Mouse (Mus musculus) liver, adult 2 months (tissue): ENCODE data around the gene Ajuba.

Experiments
- CTCF ChIP-seq: fragments of 200-500 bp; IDR thresholded peaks from 2 replicates; pipeline ENCODE4 v1.5.1; 2011; ENCODE audit warnings: low read depth, low read length, control low read depth
- POLR2A ChIP-seq: fragments of 200-500 bp; IDR thresholded peaks from 2 replicates; pipeline ENCODE4 v1.6.1; 2011; ENCODE audit warnings: low read length, control low read depth; ENCODE audit not compliant: insufficient read depth; ENCODE audit errors: extremely low read depth

- TF ChIP-seq CTCF (no peak), POLR2A (peak; percentile 39; the same call in 1 of the 2 replicates)
Measured at GRCm38 (mm10) chr14:54577089-54577982, at the start of gene Ajuba.
